Mouse (Mus musculus) left cerebral cortex, adult 8-10 months (tissue): ENCODE measurements around the gene Cntn5. TPM values are rescaled to one million over a fixed set of nuclear protein-coding genes. Genes with fewer than 3 reads are reported as not detected.
A peak's percentile ranks its signal among the peaks of the same experiment; 100 is the strongest.

ENCODE experiments used
- DNase-seq, 2 experiments: peaks; one replicate each; pipeline ENCODE4 v3.0.0; 2022; ENCODE audit warnings: low spot score in 2 of 2
- total RNA-seq, 4 experiments: library from RNA; stranded (reverse); gene quantifications; 2 replicates each; pipeline ENCODE4 v1.2.4; 2022

Cntn5 gene
- total RNA-seq, 4 experiments from 2014 or later, result 19.5 to 25.7 (median 24.1) TPM

GRCm38 (mm10) chr9:9944872-9945271 lies 959.7 kb downstream of the Cntn5 start:
- DNase-seq, result no peak

GRCm38 (mm10) chr9:9937444-9938436 lies 966.8 kb downstream of the Cntn5 start:
- no peak for DNase-seq

GRCm38 (mm10) chr9:9920580-9920979 lies 984.0 kb downstream of the Cntn5 start:
- no peak for DNase-seq

GRCm38 (mm10) chr9:9899070-9899469 lies 1005.5 kb downstream of the Cntn5 start:
- DNase-seq, result peak in 1 of 2 experiments; percentile 72

- DNase-seq, result no peak
Measured at GRCm38 (mm10) chr9:9886210-9886609, 1018.4 kb downstream of the Cntn5 start.

- no peak for DNase-seq
Measured at GRCm38 (mm10) chr9:9882779-9883383, 1021.7 kb downstream of the Cntn5 start.

GRCm38 (mm10) chr9:9872112-9873035 lies 1032.2 kb downstream of the Cntn5 start:
- DNase-seq, result no peak

- no peak for DNase-seq
Measured at GRCm38 (mm10) chr9:9860631-9861030, 1043.9 kb downstream of the Cntn5 start.

GRCm38 (mm10) chr9:9859323-9859722 lies 1045.3 kb downstream of the Cntn5 start:
- DNase-seq, result no peak

GRCm38 (mm10) chr9:9854791-9855190 lies 1049.8 kb downstream of the Cntn5 start:
- no peak for DNase-seq

GRCm38 (mm10) chr9:9830231-9830630 lies 1074.3 kb downstream of the Cntn5 start:
- no peak for DNase-seq

- DNase-seq, result peak in 1 of 2 experiments; percentile 39
Measured at GRCm38 (mm10) chr9:9819963-9820362, 1084.6 kb downstream of the Cntn5 start.

GRCm38 (mm10) chr9:9817477-9817876 lies 1087.1 kb downstream of the Cntn5 start:
- no peak for DNase-seq

- DNase-seq, result no peak
Measured at GRCm38 (mm10) chr9:9799546-9799945, 1105.0 kb downstream of the Cntn5 start.

GRCm38 (mm10) chr9:9783680-9784079 lies 1120.9 kb downstream of the Cntn5 start:
- no peak for DNase-seq

GRCm38 (mm10) chr9:9781157-9781884 lies 1123.3 kb downstream of the Cntn5 start:
- no peak for DNase-seq

GRCm38 (mm10) chr9:9779646-9780045 lies 1124.9 kb downstream of the Cntn5 start:
- no peak for DNase-seq

GRCm38 (mm10) chr9:9770777-9771176 lies 1133.8 kb downstream of the Cntn5 start:
- no peak for DNase-seq

- no peak for DNase-seq
Measured at GRCm38 (mm10) chr9:9769659-9770058, 1134.9 kb downstream of the Cntn5 start.

- no peak for DNase-seq
Measured at GRCm38 (mm10) chr9:9718145-9718544, 1186.4 kb downstream of the Cntn5 start.

- DNase-seq, result no peak
Measured at GRCm38 (mm10) chr9:9708671-9709070, 1195.9 kb downstream of the Cntn5 start.
